ENCODE assay signal across 21 mouse cellular contexts in genomic region chr7:45668921-45669320, GRCm38 (mm10). TPM values are rescaled to one million over a fixed set of nuclear protein-coding genes. Genes with fewer than 3 reads are reported as not detected.
DNase-seq lines count a peak whose midpoint lies in the region; ATAC-seq and TF ChIP-seq lines count a peak whose summit lies in the region.
"Had no signal": no experiment of that assay in that cellular context is flagged by ENCODE, and none has a peak within 500 bp of the region (broad histone marks: within the 10 kb centered on the region; RNA-seq: fewer than 3 reads in every experiment).

No protein-coding gene starts in this region.

- H3K4me2 ChIP-seq in hindbrain, postnatal 0 days (ENCODE audit: low read depth, low read length) = no peak overlapping the region
- H3K4me2 ChIP-seq: liver, embryonic 15.5 days; neural tube, embryonic 13.5 days had no signal

- no peak for TF ChIP-seq POLR2A in lung, adult 2 months (IDR thresholded peaks at IDR 0.05; ENCODE audit: borderline replicate concordance, extremely low read depth, low read depth, low read length)

- peak; percentile 24; the same call in 1 of the 2 replicates for TF ChIP-seq CTCF in hindbrain, postnatal 0 days (IDR thresholded peaks at IDR 0.05; ENCODE audit: low read depth)
- peak; percentile 12; the same call in 1 of the 2 replicates for TF ChIP-seq CTCF in lung, adult 2 months (IDR thresholded peaks at IDR 0.05; ENCODE audit: insufficient read depth, low read length)

- no peak for DNase-seq in hindbrain, postnatal 0 days (ENCODE audit: low spot score)
- DNase-seq in hindbrain, embryonic 10.5 days (ENCODE audit: low spot score) = no peak
- DNase-seq in lung, adult 2 months = no peak
- DNase-seq in lung, postnatal 14 days = no peak
- peak; percentile 61 for DNase-seq in ES-CJ7 (ENCODE audit: low read depth, low spot score)
- no peak for DNase-seq in cerebellum, postnatal 10 days
- DNase-seq: adrenal gland, adult 8-10 months; cerebellum, adult 8-10 months; heart, postnatal 36 days; retina, postnatal 1 day; spleen, adult 18-20 months; thymus, postnatal 36 days had no signal

- 97% methylated on average over 9 of the region's 9 CpGs for WGBS in hindbrain, postnatal 0 days
- 94% methylated on average over 9 of the region's 9 CpGs for WGBS in hindbrain, embryonic 10.5 days
- 95% methylated on average over 9 of the region's 9 CpGs for WGBS in lung, adult 2 months

- H3K9ac ChIP-seq in hindbrain, postnatal 0 days (replicated peaks; ENCODE audit: low read length) = no peak overlapping the region
- H3K9ac ChIP-seq: liver, embryonic 15.5 days; neural tube, embryonic 13.5 days had no signal

- no peaks in the 10 kb centered on the region for H3K9me3 ChIP-seq in hindbrain, postnatal 0 days (ENCODE audit: low read length)
- 0 out of 2 replicates have a peak, but pooled peaks cover 5% of the 10 kb centered on the region for H3K9me3 ChIP-seq in hindbrain, embryonic 10.5 days
- H3K9me3 ChIP-seq: heart, embryonic 10.5 days; liver, embryonic 15.5 days; neural tube, embryonic 13.5 days had no signal

- no peak overlapping the region for H3K4me3 ChIP-seq in hindbrain, postnatal 0 days (ENCODE audit: low read length)
- H3K4me3 ChIP-seq in hindbrain, embryonic 10.5 days = no peak overlapping the region
- no peak overlapping the region for H3K4me3 ChIP-seq in lung, adult 2 months (replicated peaks; ENCODE audit: extremely low read depth, low read depth, low read length)
- H3K4me3 ChIP-seq: erythroblast, embryonic 14.5 days; heart, embryonic 10.5 days; liver, embryonic 15.5 days; neural tube, embryonic 13.5 days had no signal

- H3K4me1 ChIP-seq in hindbrain, postnatal 0 days (ENCODE audit: insufficient read depth, low read length) = no peaks in the 10 kb centered on the region
- peaks cover 20% of the 10 kb centered on the region for H3K4me1 ChIP-seq in hindbrain, embryonic 10.5 days (replicated peaks)
- H3K4me1 ChIP-seq in lung, adult 2 months (ENCODE audit: control insufficient read depth, insufficient read depth, low read length) = no peaks in the 10 kb centered on the region
- H3K4me1 ChIP-seq: liver, embryonic 15.5 days had no signal

- H3K36me3 ChIP-seq in hindbrain, postnatal 0 days (ENCODE audit: insufficient read depth, low read length) = no peaks in the 10 kb centered on the region
- no peaks in the 10 kb centered on the region for H3K36me3 ChIP-seq in hindbrain, embryonic 10.5 days
- H3K36me3 ChIP-seq: heart, embryonic 10.5 days; liver, embryonic 15.5 days; neural tube, embryonic 13.5 days had no signal

- H3K27me3 ChIP-seq in hindbrain, postnatal 0 days (ENCODE audit: insufficient read depth, low read length) = no peaks in the 10 kb centered on the region
- peaks cover 5% of the 10 kb centered on the region; the same call in 1 of the 2 replicates for H3K27me3 ChIP-seq in hindbrain, embryonic 10.5 days (ENCODE audit: insufficient read depth, poor library complexity, severe bottlenecking)
- H3K27me3 ChIP-seq: liver, embryonic 15.5 days; neural tube, embryonic 13.5 days had no signal

- ATAC-seq in hindbrain, postnatal 0 days = no peak
- ATAC-seq in megakaryocyte, adult 5-6 weeks (ENCODE audit: poor library complexity, severe bottlenecking) = peak; percentile 72
- no peak for ATAC-seq in megakaryocyte-erythroid progenitor cell, adult 5-6 weeks (replicated peaks; ENCODE audit: low FRiP score, low TSS enrichment, poor library complexity, severe bottlenecking)
- ATAC-seq: forebrain, embryonic 16.5 days; inflammation-experienced regulatory T-cells, adult 6 months had no signal

- H3K27ac ChIP-seq in hindbrain, postnatal 0 days = no peak overlapping the region
- H3K27ac ChIP-seq in hindbrain, embryonic 10.5 days = no peak overlapping the region
- H3K27ac ChIP-seq: heart, embryonic 10.5 days; liver, embryonic 15.5 days; neural tube, embryonic 13.5 days had no signal

RNA-seq across cellular contexts. Expression of gene Fut2, which starts 2.7 kb away (rescaled TPM):
- total RNA-seq in hindbrain, postnatal 0 days (2014; rRNA removed) = 0.32 TPM in 1 of 2 replicates, not detected in the other
- 0.15 and 0.67 TPM in 2 replicates for polyA plus RNA-seq in hindbrain, postnatal 0 days (2015; fragmentation: Nextera tagmentation; extraction: Ambion mirVana)
- 0.12 and 0.21 TPM in 2 replicates for polyA plus RNA-seq in hindbrain, embryonic 10.5 days (2016; fragmentation: Nextera tagmentation; extraction: Ambion mirVana)
- 1.0 and 4.1 TPM in 2 replicates for polyA plus RNA-seq in lung, adult 2 months (2012; rRNA removed)
- total RNA-seq in megakaryocyte, adult 5-6 weeks (2015) = not detected in 2 replicates
- total RNA-seq in megakaryocyte, adult 5-6 weeks (2017) = not detected in 2 replicates
- total RNA-seq in megakaryocyte-erythroid progenitor cell, adult 5-6 weeks (2014; fragmentation: Nextera tagmentation) = not detected in 2 replicates
- total RNA-seq in megakaryocyte-erythroid progenitor cell, adult 5-6 weeks (2017) = not detected in 2 replicates
- total RNA-seq: megakaryocyte progenitor cell, adult 5-6 weeks had no signal
- polyA plus RNA-seq: inflammation-experienced regulatory T-cells, adult 6 months; liver, embryonic 15.5 days had no signal

RNA-seq across cellular contexts. Expression of gene Ntn5, which starts 14.9 kb away (rescaled TPM):
- total RNA-seq in hindbrain, postnatal 0 days (2014; rRNA removed) = 0.94 TPM in 1 of 2 replicates, not detected in the other
- 0.68 and 0.80 TPM in 2 replicates for polyA plus RNA-seq in hindbrain, postnatal 0 days (2015; fragmentation: Nextera tagmentation; extraction: Ambion mirVana)
- polyA plus RNA-seq in hindbrain, embryonic 10.5 days (2016; fragmentation: Nextera tagmentation; extraction: Ambion mirVana) = 0.39 and 0.98 TPM in 2 replicates
- polyA plus RNA-seq in lung, adult 2 months (2012; rRNA removed) = 5.5 and 7.7 TPM in 2 replicates
- total RNA-seq in megakaryocyte, adult 5-6 weeks (2015) = not detected in 2 replicates
- not detected in 2 replicates for total RNA-seq in megakaryocyte, adult 5-6 weeks (2017)
- total RNA-seq in megakaryocyte-erythroid progenitor cell, adult 5-6 weeks (2014; fragmentation: Nextera tagmentation) = not detected in 2 replicates
- not detected in 2 replicates for total RNA-seq in megakaryocyte-erythroid progenitor cell, adult 5-6 weeks (2017)
- total RNA-seq: megakaryocyte progenitor cell, adult 5-6 weeks had no signal
- polyA plus RNA-seq: erythroblast, embryonic 14.5 days; inflammation-experienced regulatory T-cells, adult 6 months; liver, embryonic 15.5 days had no signal

RNA-seq across cellular contexts. Expression of gene Sec1, which starts 25.3 kb away (rescaled TPM):
- 0.68 and 0.79 TPM in 2 replicates for total RNA-seq in hindbrain, postnatal 0 days (2014; rRNA removed)
- polyA plus RNA-seq in hindbrain, postnatal 0 days (2015; fragmentation: Nextera tagmentation; extraction: Ambion mirVana) = 0.35 and 0.48 TPM in 2 replicates
- 0.62 and 0.77 TPM in 2 replicates for polyA plus RNA-seq in hindbrain, embryonic 10.5 days (2016; fragmentation: Nextera tagmentation; extraction: Ambion mirVana)
- 3.7 and 4.5 TPM in 2 replicates for polyA plus RNA-seq in lung, adult 2 months (2012; rRNA removed)
- not detected in 2 replicates for total RNA-seq in megakaryocyte, adult 5-6 weeks (2015)
- total RNA-seq in megakaryocyte, adult 5-6 weeks (2017) = not detected in 2 replicates
- total RNA-seq in megakaryocyte-erythroid progenitor cell, adult 5-6 weeks (2014; fragmentation: Nextera tagmentation) = not detected in 2 replicates
- total RNA-seq in megakaryocyte-erythroid progenitor cell, adult 5-6 weeks (2017) = not detected in 2 replicates
- total RNA-seq: megakaryocyte progenitor cell, adult 5-6 weeks had no signal
- polyA plus RNA-seq: erythroblast, embryonic 14.5 days had no signal

RNA-seq across cellular contexts. Expression of gene Mamstr, which starts 29.1 kb away (rescaled TPM):
- total RNA-seq in hindbrain, postnatal 0 days (2014; rRNA removed) = 3.3 and 3.6 TPM in 2 replicates
- polyA plus RNA-seq in hindbrain, postnatal 0 days (2015; fragmentation: Nextera tagmentation; extraction: Ambion mirVana) = 2.9 and 3.9 TPM in 2 replicates
- polyA plus RNA-seq in hindbrain, embryonic 10.5 days (2016; fragmentation: Nextera tagmentation; extraction: Ambion mirVana) = 2.6 and 2.9 TPM in 2 replicates
- polyA plus RNA-seq in lung, adult 2 months (2012; rRNA removed) = 8.6 and 13.2 TPM in 2 replicates
- not detected in 2 replicates for total RNA-seq in megakaryocyte, adult 5-6 weeks (2015)
- 0.53 TPM in 1 of 2 replicates, not detected in the other for total RNA-seq in megakaryocyte, adult 5-6 weeks (2017)
- not detected in 2 replicates for total RNA-seq in megakaryocyte-erythroid progenitor cell, adult 5-6 weeks (2014; fragmentation: Nextera tagmentation)
- total RNA-seq in megakaryocyte-erythroid progenitor cell, adult 5-6 weeks (2017) = not detected in 2 replicates
- polyA plus RNA-seq: erythroblast, embryonic 14.5 days; inflammation-experienced regulatory T-cells, adult 6 months had no signal

RNA-seq across cellular contexts. Expression of gene Car11, which starts 30.7 kb away (rescaled TPM):
- total RNA-seq in hindbrain, postnatal 0 days (2014; rRNA removed) = 89.4 and 91.0 TPM in 2 replicates
- polyA plus RNA-seq in hindbrain, postnatal 0 days (2015; fragmentation: Nextera tagmentation; extraction: Ambion mirVana) = 76.9 and 78.2 TPM in 2 replicates
- polyA plus RNA-seq in hindbrain, embryonic 10.5 days (2016; fragmentation: Nextera tagmentation; extraction: Ambion mirVana) = 8.3 and 13.0 TPM in 2 replicates
- polyA plus RNA-seq in lung, adult 2 months (2012; rRNA removed) = 5.1 and 6.2 TPM in 2 replicates
- total RNA-seq in megakaryocyte, adult 5-6 weeks (2015) = not detected in 2 replicates
- not detected in 2 replicates for total RNA-seq in megakaryocyte, adult 5-6 weeks (2017)
- total RNA-seq in megakaryocyte-erythroid progenitor cell, adult 5-6 weeks (2014; fragmentation: Nextera tagmentation) = not detected in 2 replicates
- not detected in 2 replicates for total RNA-seq in megakaryocyte-erythroid progenitor cell, adult 5-6 weeks (2017)
- total RNA-seq: megakaryocyte progenitor cell, adult 5-6 weeks had no signal
- polyA plus RNA-seq: erythroblast, embryonic 14.5 days had no signal
